Mouse (Mus musculus) cerebellum, adult 2 months (tissue): ENCODE results near the gene Eif2ak3.

Experiments
- CTCF ChIP-seq: fragments of 200-500 bp; IDR thresholded peaks from 2 replicates; pipeline ENCODE4 v1.5.1; 2011; ENCODE audit warnings: low read depth, mild to moderate bottlenecking, control low read depth, low read length, moderate library complexity, borderline replicate concordance; ENCODE audit not compliant: insufficient read depth
- POLR2A ChIP-seq: fragments of 200-500 bp; IDR thresholded peaks from 2 replicates; pipeline ENCODE4 v1.6.1; 2011; ENCODE audit warnings: low read length, control low read depth, borderline replicate concordance; ENCODE audit not compliant: insufficient read depth

- TF ChIP-seq POLR2A (no peak), CTCF (no peak)
Observed at GRCm38 (mm10) chr6:70872570-70872969, 28.3 kb downstream of the Eif2ak3 start.
